Mouse (Mus musculus) WW6 (cell line): ENCODE measurements around the gene Ttc14.

Experiments used
- DNase-seq: peaks from one replicate; pipeline ENCODE4 v3.0.0-alpha.2; 2013; ENCODE audit warnings: low read depth, low spot score

Gene Ttc14

GRCm38 (mm10) chr3:33799617-33800512, at the start of gene Ttc14:
TSS of gene Ttc14 (plus strand) at chr3:33799832.
- DNase-seq, result peak; percentile 94

GRCm38 (mm10) chr3:33790975-33791374, 8.7 kb upstream of the Ttc14 start:
- no peak for DNase-seq

- peak; percentile 18 for DNase-seq
Observed at GRCm38 (mm10) chr3:33800513-33800820, 835 bp downstream of the Ttc14 start.

GRCm38 (mm10) chr3:33807151-33807550, 7.5 kb downstream of the Ttc14 start:
- no peak for DNase-seq

- no peak for DNase-seq
Observed at GRCm38 (mm10) chr3:33824135-33824946, 24.7 kb downstream of the Ttc14 start.

GRCm38 (mm10) chr3:33832351-33832750, 32.7 kb downstream of the Ttc14 start:
- no peak for DNase-seq

- DNase-seq, result no peak
Observed at GRCm38 (mm10) chr3:33836576-33836975, 36.9 kb downstream of the Ttc14 start.

GRCm38 (mm10) chr3:33838877-33839276, 39.2 kb downstream of the Ttc14 start:
- DNase-seq, result no peak

GRCm38 (mm10) chr3:33843801-33844632, 44.4 kb downstream of the Ttc14 start, which contains the start of gene Ccdc39:
TSS of gene Ccdc39 (minus strand) at chr3:33844310.
- peak; percentile 29 for DNase-seq

- no peak for DNase-seq
Observed at GRCm38 (mm10) chr3:33846639-33847038, 47.0 kb downstream of the Ttc14 start.

GRCm38 (mm10) chr3:33850856-33851255, 51.2 kb downstream of the Ttc14 start:
- no peak for DNase-seq

- no peak for DNase-seq
Observed at GRCm38 (mm10) chr3:33853062-33853461, 53.4 kb downstream of the Ttc14 start.

GRCm38 (mm10) chr3:33858939-33859338, 59.3 kb downstream of the Ttc14 start:
- no peak for DNase-seq

GRCm38 (mm10) chr3:33864000-33864540, 64.4 kb downstream of the Ttc14 start:
- no peak for DNase-seq
